Mouse (Mus musculus) testis, adult 2 months (tissue): ENCODE data around the gene Rcsd1.

ENCODE experiments used
- CTCF ChIP-seq: fragments of 200-500 bp; IDR thresholded peaks from 2 replicates; pipeline ENCODE4 v1.5.1; 2012; ENCODE audit warnings: low read depth, mild to moderate bottlenecking, inconsistent platforms, low read length, moderate library complexity; ENCODE audit not compliant: control insufficient read depth, insufficient read depth, insufficient replicate concordance
- POLR2A ChIP-seq: fragments of 200-500 bp; IDR thresholded peaks from 2 replicates; pipeline ENCODE4 v1.6.1; 2012; ENCODE audit warnings: low read depth, mild to moderate bottlenecking, inconsistent platforms, low read length, moderate library complexity; ENCODE audit not compliant: control insufficient read depth

DNA sequence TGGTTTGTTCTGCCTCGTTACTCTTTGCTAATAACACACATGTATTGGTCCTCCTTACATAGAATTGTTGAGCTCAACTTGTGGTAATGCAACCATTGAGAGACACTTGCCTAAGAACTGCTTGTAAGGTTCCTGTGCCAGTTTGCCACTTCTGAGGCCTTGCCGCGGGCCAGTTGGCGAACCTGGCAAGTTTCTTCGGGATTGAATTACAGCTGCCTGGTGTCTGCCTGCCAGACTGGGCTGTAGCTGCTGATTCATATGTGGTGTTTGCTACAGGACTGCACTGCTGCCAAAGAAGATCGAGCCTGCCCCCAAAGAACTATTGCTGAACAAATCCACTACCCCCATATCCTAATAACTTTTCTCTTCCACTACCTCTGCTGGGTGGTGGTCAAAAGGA is 44.6 kb upstream of the Rcsd1 start:
- TF ChIP-seq CTCF = no peak
- no peak for TF ChIP-seq POLR2A
